Mouse (Mus musculus) embryonic fibroblast, embryonic 13.5 days (primary cell): Measurements from ENCODE around the gene Fndc3a.

ENCODE experiments used
- CTCF ChIP-seq: IDR thresholded peaks from 2 replicates; pipeline ENCODE4 v1.5.1; 2011; ENCODE audit warnings: mild to moderate bottlenecking, control low read depth, low read length, moderate library complexity, borderline replicate concordance; ENCODE audit not compliant: insufficient read depth
- POLR2A ChIP-seq: IDR thresholded peaks from 2 replicates; pipeline ENCODE4 v1.6.1; 2011; ENCODE audit warnings: low read depth, mild to moderate bottlenecking, control low read depth, low read length, moderate library complexity

- TF ChIP-seq CTCF (no peak), POLR2A (no peak)
Observed at GRCm38 (mm10) chr14:72518786-72519185, 191.0 kb downstream of the Fndc3a start.
